ENCODE assay signal across 8 mouse cellular contexts in genomic region chr17:86167320-86168230, GRCm38 (mm10). TPM values are rescaled to one million over a fixed set of nuclear protein-coding genes. Genes with fewer than 3 reads are reported as not detected.
DNase-seq lines count a peak whose midpoint lies in the region; ATAC-seq and TF ChIP-seq lines count a peak whose summit lies in the region.

Gene Prkce (plus strand): TSS chr17:86167785.

- under 1% methylated on average over 111 of the region's 115 CpGs for WGBS in embryonic facial prominence, embryonic 12.5 days
- WGBS in kidney, adult 2 months = 3% methylated on average over 115 of the region's 115 CpGs
- WGBS in limb, embryonic 15.5 days = under 1% methylated on average over 78 of the region's 115 CpGs
- WGBS in midbrain, postnatal 0 days = under 1% methylated on average over 73 of the region's 115 CpGs

- H3K36me3 ChIP-seq in embryonic facial prominence, embryonic 12.5 days = no peaks in the 10 kb centered on the region
- no peaks in the 10 kb centered on the region for H3K36me3 ChIP-seq in kidney, adult 2 months (ENCODE audit: control insufficient read depth, insufficient read depth, low read length)
- H3K36me3 ChIP-seq in limb, embryonic 15.5 days = no peaks in the 10 kb centered on the region
- no peaks in the 10 kb centered on the region for H3K36me3 ChIP-seq in midbrain, postnatal 0 days (ENCODE audit: insufficient read depth, low read length)

- peak within 1 kb of the TSS; percentile 73 for H3K4me3 ChIP-seq in embryonic facial prominence, embryonic 12.5 days
- peak within 1 kb of the TSS; percentile 77 for H3K4me3 ChIP-seq in kidney, adult 2 months (ENCODE audit: insufficient read depth, low read depth, low read length)
- peak within 1 kb of the TSS; percentile 81 for H3K4me3 ChIP-seq in limb, embryonic 15.5 days
- peak within 1 kb of the TSS; percentile 76 for H3K4me3 ChIP-seq in midbrain, postnatal 0 days (ENCODE audit: low read depth, low read length)

- H3K27me3 ChIP-seq in embryonic facial prominence, embryonic 12.5 days = no peaks in the 10 kb centered on the region
- H3K27me3 ChIP-seq in kidney, adult 2 months (replicated peaks; ENCODE audit: control insufficient read depth, insufficient read depth, low read length) = no peaks in the 10 kb centered on the region
- H3K27me3 ChIP-seq in limb, embryonic 15.5 days = no peaks in the 10 kb centered on the region
- no peaks in the 10 kb centered on the region for H3K27me3 ChIP-seq in midbrain, postnatal 0 days (ENCODE audit: insufficient read depth, low read length)

- peaks cover 28% of the 10 kb centered on the region for H3K4me1 ChIP-seq in embryonic facial prominence, embryonic 12.5 days
- peaks cover 10% of the 10 kb centered on the region; the same call in 1 of the 2 replicates for H3K4me1 ChIP-seq in kidney, adult 2 months (ENCODE audit: control insufficient read depth, insufficient read depth, low read length)
- H3K4me1 ChIP-seq in limb, embryonic 15.5 days = peaks cover 25% of the 10 kb centered on the region
- peaks cover 7% of the 10 kb centered on the region for H3K4me1 ChIP-seq in midbrain, postnatal 0 days (ENCODE audit: insufficient read depth, low read length)

- peak; percentile 22; the same call in 1 of the 2 replicates for TF ChIP-seq CTCF in kidney, adult 2 months (conservative IDR thresholded peaks at IDR 0.05; ENCODE audit: insufficient read depth, insufficient read length, low read depth, low read length)
- peak; percentile 61 for TF ChIP-seq CTCF in midbrain, postnatal 0 days (IDR thresholded peaks at IDR 0.05)

- peak within 1 kb of the TSS; percentile 92 for H3K4me2 ChIP-seq in embryonic facial prominence, embryonic 12.5 days (replicated peaks)
- H3K4me2 ChIP-seq in limb, embryonic 15.5 days = peak within 1 kb of the TSS; percentile 94
- H3K4me2 ChIP-seq in midbrain, postnatal 0 days (ENCODE audit: low read depth, low read length, poor library complexity, severe bottlenecking) = peak within 1 kb of the TSS; percentile 97

- peak; percentile 86 for DNase-seq in 3T3-L1 (ENCODE audit: low read depth, low spot score)
- DNase-seq in adrenal gland, postnatal 25 days = peak; percentile 84
- DNase-seq in heart, adult 18-20 months = peak; percentile 93 to 94
- DNase-seq in kidney, adult 2 months = peak; percentile 94
- peak; percentile 92 for DNase-seq in midbrain, postnatal 0 days (ENCODE audit: low spot score)
- peak; percentile 68 to 80 for DNase-seq in spleen, postnatal 10 days (ENCODE audit: low spot score in 2 of 2)

- H3K9me3 ChIP-seq in embryonic facial prominence, embryonic 12.5 days = no peaks in the 10 kb centered on the region
- no peaks in the 10 kb centered on the region for H3K9me3 ChIP-seq in limb, embryonic 15.5 days
- H3K9me3 ChIP-seq in midbrain, postnatal 0 days (ENCODE audit: low read length) = no peaks in the 10 kb centered on the region

- peak; percentile 77 for ATAC-seq in embryonic facial prominence, embryonic 12.5 days (ENCODE audit: insufficient number of reproducible peaks, insufficient read depth, low FRiP score, low TSS enrichment)
- ATAC-seq in limb, embryonic 15.5 days (ENCODE audit: insufficient number of reproducible peaks, low FRiP score, low TSS enrichment, low read depth) = peak; percentile 78
- peak; percentile 64 for ATAC-seq in midbrain, postnatal 0 days (ENCODE audit: low FRiP score)

- peak; percentile 23 for TF ChIP-seq POLR2A in kidney, adult 2 months (IDR thresholded peaks at IDR 0.05; ENCODE audit: low read depth, low read length)

- peak within 1 kb of the TSS; percentile 80 for H3K9ac ChIP-seq in embryonic facial prominence, embryonic 12.5 days
- peak within 1 kb of the TSS; percentile 88 for H3K9ac ChIP-seq in limb, embryonic 15.5 days
- peak within 1 kb of the TSS; percentile 77 for H3K9ac ChIP-seq in midbrain, postnatal 0 days (replicated peaks; ENCODE audit: low read length, poor library complexity, severe bottlenecking)

- H3K27ac ChIP-seq in embryonic facial prominence, embryonic 12.5 days = peak within 1 kb of the TSS; percentile 97
- H3K27ac ChIP-seq in kidney, adult 2 months (ENCODE audit: insufficient read depth, low read depth, low read length) = peak within 1 kb of the TSS; percentile 98
- H3K27ac ChIP-seq in limb, embryonic 15.5 days = peak within 1 kb of the TSS; percentile 99
- H3K27ac ChIP-seq in midbrain, postnatal 0 days (ENCODE audit: low read depth, low read length) = peak within 1 kb of the TSS; percentile 84

RNA-seq across cellular contexts. Expression of gene Prkce, which starts in this region (rescaled TPM):
- 22.8 and 25.8 TPM in 2 replicates for total RNA-seq in adrenal gland, postnatal 25 days (2021)
- 9.8 and 11.2 TPM in 2 replicates for polyA plus RNA-seq in embryonic facial prominence, embryonic 12.5 days (2016; fragmentation: Nextera tagmentation; extraction: Ambion mirVana)
- 10 to 100 TPM; 26.1 to 27.0 TPM for total RNA-seq in heart, adult 18-20 months (2021)
- 5.0 and 6.1 TPM in 2 replicates for polyA plus RNA-seq in kidney, adult 2 months (2012; rRNA removed)
- 6.5 and 6.8 TPM in 2 replicates for polyA plus RNA-seq in limb, embryonic 15.5 days (2015; fragmentation: Nextera tagmentation; extraction: Ambion mirVana)
- 61.0 and 71.8 TPM in 2 replicates for total RNA-seq in midbrain, postnatal 0 days (2014; rRNA removed)
- 56.5 and 64.5 TPM in 2 replicates for polyA plus RNA-seq in midbrain, postnatal 0 days (2015; fragmentation: Nextera tagmentation; extraction: Ambion mirVana)

Comparison
In these comparisons a context has a peak if more than half of its experiments do, and no peak if none do; other contexts are left out.
1. Peak in every context shown above with its lines: DNase-seq, ATAC-seq, H3K4me3 ChIP-seq and H3K27ac ChIP-seq.